Mouse (Mus musculus): Measurements from ENCODE around the gene Elovl5. TPM values are rescaled to one million over a fixed set of nuclear protein-coding genes. Genes with fewer than 3 reads are reported as not detected.
"Not testable (repeated sequence)": the region's sequence is repeated elsewhere in the genome, so short reads cannot be mapped to it uniquely, and the experiment has no call there.

Gene Elovl5
- total and polyA plus RNA-seq, 2 experiments from 2014 or later = 48.4 to 53.3 TPM

GRCm38 (mm10) chr9:77992276-77992675 is 75.1 kb downstream of the Elovl5 start:
- TF ChIP-seq CTCF (IDR thresholded peaks at IDR 0.05; ENCODE audit: low read depth) (no peak), EP300 (IDR thresholded peaks at IDR 0.05; ENCODE audit: low read depth) (no peak)
- no peak for DNase-seq (ENCODE audit: low spot score)
- Histone ChIP-seq H3K4me1 (ENCODE audit: control insufficient read depth, insufficient read depth) (peaks cover 9% of the 10 kb centered on the region; the same call in 1 of the 2 replicates), H3K27ac (ENCODE audit: low read depth) (no peak overlapping the region; the same call in 1 of the 2 replicates), H3K9me3 (replicated peaks; ENCODE audit: control insufficient read depth, low read length) (no peaks in the 10 kb centered on the region), H3K36me3 (replicated peaks; ENCODE audit: control insufficient read depth, insufficient read depth, low read length) (no peaks in the 10 kb centered on the region), H3K4me2 (ENCODE audit: low read depth, low read length) (no peak overlapping the region), H3K4me3 (ENCODE audit: low read depth, low read length) (no peak overlapping the region), H3K27me3 (ENCODE audit: control insufficient read depth, insufficient read depth, low read length) (no peaks in the 10 kb centered on the region), H3K9ac (replicated peaks; ENCODE audit: low read depth, low read length) (no peak overlapping the region)
- 77% methylated on average over 6 of the region's 6 CpGs for WGBS
- ATAC-seq (ENCODE audit: insufficient read depth, low read depth) = no peak

GRCm38 (mm10) chr9:77993101-77993500 is 75.9 kb downstream of the Elovl5 start:
- TF ChIP-seq EP300 (IDR thresholded peaks at IDR 0.05; ENCODE audit: low read depth) = no peak
- TF ChIP-seq CTCF (IDR thresholded peaks at IDR 0.05; ENCODE audit: low read depth) = no peak
- no peak overlapping the region for H3K27ac ChIP-seq (ENCODE audit: low read depth)
- no peak for DNase-seq (ENCODE audit: low spot score)

GRCm38 (mm10) chr9:77993538-77994255 is 76.5 kb downstream of the Elovl5 start:
- not testable (repeated sequence) for H3K27me3 ChIP-seq (ENCODE audit: control insufficient read depth, insufficient read depth, low read length); H3K27ac ChIP-seq (ENCODE audit: low read depth)
- WGBS = 85% methylated on average over 2 of the region's 2 CpGs

More at GRCm38 (mm10) chr9:77993101-77993500, 75.9 kb downstream of the Elovl5 start:
- 37% methylated on average over 1 of the region's 1 CpGs for WGBS
- Histone ChIP-seq H3K4me2 (ENCODE audit: low read depth, low read length) (no peak overlapping the region), H3K9me3 (replicated peaks; ENCODE audit: control insufficient read depth, low read length) (no peaks in the 10 kb centered on the region), H3K27me3 (ENCODE audit: control insufficient read depth, insufficient read depth, low read length) (no peaks in the 10 kb centered on the region), H3K4me1 (ENCODE audit: control insufficient read depth, insufficient read depth) (peaks cover 9% of the 10 kb centered on the region; the same call in 1 of the 2 replicates), H3K4me3 (ENCODE audit: low read depth, low read length) (no peak overlapping the region), H3K9ac (replicated peaks; ENCODE audit: low read depth, low read length) (no peak overlapping the region), H3K36me3 (replicated peaks; ENCODE audit: control insufficient read depth, insufficient read depth, low read length) (no peaks in the 10 kb centered on the region)
- ATAC-seq (ENCODE audit: insufficient read depth, low read depth) = no peak

GRCm38 (mm10) chr9:77995235-77995634 is 78.1 kb downstream of the Elovl5 start:
- Histone ChIP-seq H3K9me3 (replicated peaks; ENCODE audit: control insufficient read depth, low read length) (no peaks in the 10 kb centered on the region), H3K4me2 (ENCODE audit: low read depth, low read length) (no peak overlapping the region), H3K9ac (replicated peaks; ENCODE audit: low read depth, low read length) (no peak overlapping the region), H3K27me3 (ENCODE audit: control insufficient read depth, insufficient read depth, low read length) (no peaks in the 10 kb centered on the region), H3K36me3 (replicated peaks; ENCODE audit: control insufficient read depth, insufficient read depth, low read length) (no peaks in the 10 kb centered on the region), H3K27ac (ENCODE audit: low read depth) (no peak overlapping the region), H3K4me1 (ENCODE audit: control insufficient read depth, insufficient read depth) (peaks cover 9% of the 10 kb centered on the region; the same call in 1 of the 2 replicates), H3K4me3 (ENCODE audit: low read depth, low read length) (no peak overlapping the region)
- WGBS = 75% methylated on average over 9 of the region's 9 CpGs
- no peak for DNase-seq (ENCODE audit: low spot score)
- no peak for ATAC-seq (ENCODE audit: insufficient read depth, low read depth)
- no peak for TF ChIP-seq CTCF (IDR thresholded peaks at IDR 0.05; ENCODE audit: low read depth)
- TF ChIP-seq EP300 (IDR thresholded peaks at IDR 0.05; ENCODE audit: low read depth) = no peak

More at GRCm38 (mm10) chr9:77993538-77994255, 76.5 kb downstream of the Elovl5 start:
- H3K4me2 ChIP-seq (ENCODE audit: low read depth, low read length); H3K9ac ChIP-seq (replicated peaks; ENCODE audit: low read depth, low read length); H3K4me3 ChIP-seq (ENCODE audit: low read depth, low read length); H3K9me3 ChIP-seq (replicated peaks; ENCODE audit: control insufficient read depth, low read length); H3K4me1 ChIP-seq (ENCODE audit: control insufficient read depth, insufficient read depth); DNase-seq (ENCODE audit: low spot score); H3K36me3 ChIP-seq (replicated peaks; ENCODE audit: control insufficient read depth, insufficient read depth, low read length); ATAC-seq (ENCODE audit: insufficient read depth, low read depth): not testable (repeated sequence)

- peak; percentile 61 for DNase-seq (ENCODE audit: low spot score)
- H3K36me3 ChIP-seq (replicated peaks; ENCODE audit: control insufficient read depth, insufficient read depth, low read length) = no peaks in the 10 kb centered on the region
- H3K27ac ChIP-seq (ENCODE audit: low read depth) = peak overlapping the region; percentile 84
- H3K9ac ChIP-seq (replicated peaks; ENCODE audit: low read depth, low read length) = no peak overlapping the region
- no peaks in the 10 kb centered on the region for H3K9me3 ChIP-seq (replicated peaks; ENCODE audit: control insufficient read depth, low read length)
- 31% methylated on average over 7 of the region's 7 CpGs for whole genome bisulfite sequencing
- no peaks in the 10 kb centered on the region for H3K27me3 ChIP-seq (ENCODE audit: control insufficient read depth, insufficient read depth, low read length)
- H3K4me2 ChIP-seq (ENCODE audit: low read depth, low read length) = no peak overlapping the region
- H3K4me3 ChIP-seq (ENCODE audit: low read depth, low read length) = no peak overlapping the region
- ATAC-seq (ENCODE audit: insufficient read depth, low read depth) = peak; percentile 81
- TF ChIP-seq CTCF (IDR thresholded peaks at IDR 0.05; ENCODE audit: low read depth) = no peak
- peak; percentile 78; the same call in 1 of the 2 replicates for TF ChIP-seq EP300 (IDR thresholded peaks at IDR 0.05; ENCODE audit: low read depth)
- no peaks in the 10 kb centered on the region for H3K4me1 ChIP-seq (ENCODE audit: control insufficient read depth, insufficient read depth)
Measured at GRCm38 (mm10) chr9:78000586-78001500, 83.7 kb downstream of the Elovl5 start.
